In genomic region chr12:79592206-79592605, GRCm38 (mm10) we compare ENCODE assay signal across 32 mouse cellular contexts.
DNase-seq lines count a peak whose midpoint lies in the region; ATAC-seq and TF ChIP-seq lines count a peak whose summit lies in the region.
"Had no signal": no experiment of that assay in that cellular context is flagged by ENCODE, and none has a peak within 500 bp of the region (broad histone marks: within the 10 kb centered on the region; RNA-seq: fewer than 3 reads in every experiment).

No protein-coding gene starts in this region.

- H3K27ac ChIP-seq in limb, embryonic 14.5 days (replicated peaks; ENCODE audit: low read depth, low read length): 0 out of 2 replicates have a peak overlapping the region, but pooled peaks have one; percentile 3
- H3K27ac ChIP-seq in limb, embryonic 10.5 days: no peak overlapping the region
- H3K27ac ChIP-seq: embryonic facial prominence, embryonic 13.5 days; forebrain, embryonic 12.5 days; heart, embryonic 10.5 days; heart, embryonic 15.5 days; hindbrain, embryonic 13.5 days; left cerebral cortex, adult 2 months; limb, embryonic 15.5 days; liver, embryonic 13.5 days; neural tube, embryonic 13.5 days had no signal

- ATAC-seq in limb, embryonic 14.5 days (ENCODE audit: low FRiP score, low read depth): peak; percentile 41; the same call in 1 of the 2 replicates
- ATAC-seq: intestine, postnatal 0 days; lung, postnatal 0 days; Patski had no signal

- H3K36me3 ChIP-seq in limb, embryonic 14.5 days (ENCODE audit: control insufficient read depth, insufficient read depth, low read length): no peaks in the 10 kb centered on the region
- H3K36me3 ChIP-seq in limb, embryonic 10.5 days: no peaks in the 10 kb centered on the region
- H3K36me3 ChIP-seq: embryonic facial prominence, embryonic 13.5 days; forebrain, embryonic 12.5 days; heart, embryonic 10.5 days; heart, embryonic 15.5 days; hindbrain, embryonic 13.5 days; limb, embryonic 15.5 days; liver, embryonic 13.5 days; neural tube, embryonic 13.5 days had no signal

- no peak overlapping the region for H3K4me2 ChIP-seq in limb, embryonic 14.5 days (replicated peaks; ENCODE audit: low read depth, low read length, severe bottlenecking)
- H3K4me2 ChIP-seq: embryonic facial prominence, embryonic 13.5 days; forebrain, embryonic 12.5 days; heart, embryonic 15.5 days; hindbrain, embryonic 13.5 days; limb, embryonic 15.5 days; liver, embryonic 13.5 days; neural tube, embryonic 13.5 days had no signal

- H3K27me3 ChIP-seq in limb, embryonic 14.5 days (ENCODE audit: control insufficient read depth, insufficient read depth, low read length): no peaks in the 10 kb centered on the region
- no peaks in the 10 kb centered on the region for H3K27me3 ChIP-seq in limb, embryonic 10.5 days (ENCODE audit: low read depth, poor library complexity, severe bottlenecking)
- H3K27me3 ChIP-seq: CH12.LX; embryonic facial prominence, embryonic 13.5 days; forebrain, embryonic 12.5 days; heart, embryonic 15.5 days; hindbrain, embryonic 13.5 days; limb, embryonic 15.5 days; liver, embryonic 13.5 days; megakaryocyte, embryonic 14.5 days; neural tube, embryonic 13.5 days; Patski had no signal

- H3K9ac ChIP-seq in limb, embryonic 14.5 days (ENCODE audit: low read depth, low read length, severe bottlenecking): no peak overlapping the region
- H3K9ac ChIP-seq: embryonic facial prominence, embryonic 13.5 days; forebrain, embryonic 12.5 days; heart, embryonic 15.5 days; hindbrain, embryonic 13.5 days; limb, embryonic 15.5 days; liver, embryonic 13.5 days; neural tube, embryonic 13.5 days had no signal

- 71% methylated on average over 4 of the region's 4 CpGs for WGBS in limb, embryonic 14.5 days
- 91% methylated on average over 4 of the region's 4 CpGs for WGBS in limb, embryonic 10.5 days

- H3K4me3 ChIP-seq in limb, embryonic 14.5 days (replicated peaks; ENCODE audit: low read length): no peak overlapping the region
- no peak overlapping the region for H3K4me3 ChIP-seq in limb, embryonic 10.5 days
- H3K4me3 ChIP-seq: embryonic facial prominence, embryonic 13.5 days; erythroblast, embryonic 14.5 days; forebrain, embryonic 12.5 days; heart, embryonic 10.5 days; heart, embryonic 15.5 days; hindbrain, embryonic 13.5 days; left cerebral cortex, adult 2 months; limb, embryonic 15.5 days; liver, embryonic 13.5 days; megakaryocyte, embryonic 14.5 days; neural tube, embryonic 13.5 days had no signal

- DNase-seq in embryo, embryonic 10 days (ENCODE audit: low spot score): peak; percentile 53
- no peak for DNase-seq in embryo, embryonic 9.5 days (ENCODE audit: extremely low spot score)
- no peak for DNase-seq in limb, embryonic 14.5 days (ENCODE audit: low spot score)
- no peak for DNase-seq in limb, embryonic 10.5 days (ENCODE audit: low spot score)
- DNase-seq in adipocyte (ENCODE audit: low spot score): peak; percentile 49
- DNase-seq in retina, postnatal 1 day: peak; percentile 70
- no peak for DNase-seq in gastrocnemius, adult 18-20 months (ENCODE audit: low spot score)
- DNase-seq: adrenal gland, postnatal 14 days; cerebellum, adult 11-12 months; cerebellum, adult 9-11 months; gastrocnemius, postnatal 14 days; heart, adult 11 months; kidney, adult 9 months; kidney, postnatal 25 days; liver, embryonic 13.5 days; lung, adult 18-20 months; lung, postnatal 4 days; right cerebral cortex, postnatal 14 days had no signal

- H3K4me1 ChIP-seq in limb, embryonic 14.5 days (ENCODE audit: control insufficient read depth, insufficient read depth, low read length): peaks cover 3% of the 10 kb centered on the region; the same call in 1 of the 2 replicates
- H3K4me1 ChIP-seq in limb, embryonic 10.5 days: peaks cover 5% of the 10 kb centered on the region; the same call in 1 of the 2 replicates
- H3K4me1 ChIP-seq: embryonic facial prominence, embryonic 13.5 days; heart, embryonic 10.5 days; hindbrain, embryonic 13.5 days; limb, embryonic 15.5 days; liver, embryonic 13.5 days; megakaryocyte, embryonic 14.5 days; neural tube, embryonic 13.5 days had no signal

- TF ChIP-seq POLR2A in limb, embryonic 14.5 days (IDR thresholded peaks at IDR 0.05; ENCODE audit: borderline replicate concordance, extremely low read depth, insufficient read depth, insufficient read length): no peak

- H3K9me3 ChIP-seq in limb, embryonic 14.5 days (ENCODE audit: control insufficient read depth, low read length): no peaks in the 10 kb centered on the region
- no peaks in the 10 kb centered on the region for H3K9me3 ChIP-seq in limb, embryonic 10.5 days (replicated peaks)
- H3K9me3 ChIP-seq: embryonic facial prominence, embryonic 13.5 days; forebrain, embryonic 12.5 days; heart, embryonic 10.5 days; heart, embryonic 15.5 days; hindbrain, embryonic 13.5 days; limb, embryonic 15.5 days; liver, embryonic 13.5 days; megakaryocyte, embryonic 14.5 days; neural tube, embryonic 13.5 days had no signal

Comparison
In these comparisons a context has a peak if more than half of its experiments do, and no peak if none do; other contexts are left out.
1. DNase-seq: peak in embryo, embryonic 10 days (single experiment), adipocyte (single experiment) and retina, postnatal 1 day (single experiment); none in embryo, embryonic 9.5 days (single experiment), limb, embryonic 14.5 days (single experiment), limb, embryonic 10.5 days (single experiment) and gastrocnemius, adult 18-20 months (single experiment).